Mouse (Mus musculus) neural tube, embryonic 12.5 days (tissue): ENCODE measurements at regions not wholly inside any gene's neighbourhood (a gene's known extent, or its start where the extent isn't known, plus 50 kb on each side); places are given as distances from the start of the nearest gene placed in this dataset.
A peak's percentile ranks its signal among the peaks of the same experiment; 100 is the strongest.

Experiments
- ATAC-seq: fragments of 200-750 bp; cut with Nextera tagmentation; 2 replicates; pipeline ENCODE4 v1.8.0; 2017; ENCODE audit warnings: low read depth, mild to moderate bottlenecking, moderate TSS enrichment, moderate library complexity; ENCODE audit not compliant: low FRiP score
- H3K27ac ChIP-seq: fragments of 300-500 bp; sonication (generic); 2 replicates; pipeline ENCODE4 v1.5.1; 2016
- H3K27me3 ChIP-seq: fragments of 300-500 bp; sonication (generic); replicated peaks from 2 replicates; pipeline ENCODE4 v1.6.1; 2016; ENCODE audit warnings: mild to moderate bottlenecking
- H3K36me3 ChIP-seq: fragments of 300-500 bp; sonication (generic); 2 replicates; pipeline ENCODE4 v1.6.1; 2016; ENCODE audit warnings: mild to moderate bottlenecking
- H3K4me1 ChIP-seq: fragments of 300-500 bp; sonication (generic); 2 replicates; pipeline ENCODE4 v1.6.1; 2016
- H3K4me2 ChIP-seq: fragments of 300-500 bp; sonication (generic); replicated peaks from 2 replicates; pipeline ENCODE4 v1.6.1; 2016; ENCODE audit warnings: mild to moderate bottlenecking
- H3K4me3 ChIP-seq: fragments of 300-500 bp; sonication (generic); 2 replicates; pipeline ENCODE4 v1.5.1; 2016
- H3K9ac ChIP-seq: fragments of 300-500 bp; sonication (generic); 2 replicates; pipeline ENCODE4 v1.6.1; 2016; ENCODE audit warnings: mild to moderate bottlenecking
- H3K9me3 ChIP-seq: fragments of 300-500 bp; sonication (generic); 2 replicates; pipeline ENCODE4 v1.6.1; 2016; ENCODE audit warnings: mild to moderate bottlenecking
- WGBS: fragments of 180-500 bp; shearing (Covaris S2); methylation state at CpG from one replicate; pipeline ENCODE4 v1.1.7; 2016; 5-methylcytosine and 5-hydroxymethylcytosine counted together

DNA sequence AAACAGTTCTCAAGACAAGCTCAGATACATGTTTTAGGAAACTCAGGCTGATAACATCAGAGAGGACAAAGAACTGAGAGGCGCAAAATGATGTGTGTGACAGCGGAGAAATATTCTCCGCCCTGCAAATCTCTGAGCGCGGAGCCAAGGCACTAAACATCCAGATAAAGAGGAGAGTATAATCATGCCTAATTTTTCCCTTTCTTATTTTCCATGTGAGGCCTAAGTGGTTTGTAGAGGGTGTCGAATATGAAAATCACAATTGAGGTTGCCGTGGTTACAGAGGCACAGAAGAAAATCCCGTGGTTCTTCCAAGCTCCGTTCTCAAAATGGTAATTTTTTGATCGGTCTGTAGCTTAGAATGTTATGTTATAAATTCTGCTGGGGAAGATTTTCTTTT lies 272.6 kb upstream of the Syt1 start:
- 95% methylated on average over 10 of the region's 10 CpGs for WGBS
- H3K27ac ChIP-seq, result no peak overlapping the region
- no peak for ATAC-seq
- no peak overlapping the region for H3K4me3 ChIP-seq
- no peaks in the 10 kb centered on the region for H3K9me3 ChIP-seq
- no peaks in the 10 kb centered on the region for H3K27me3 ChIP-seq
- no peaks in the 10 kb centered on the region for H3K36me3 ChIP-seq
- H3K4me1 ChIP-seq, result no peaks in the 10 kb centered on the region
- H3K4me2 ChIP-seq, result no peak overlapping the region
- H3K9ac ChIP-seq, result no peak overlapping the region

DNA sequence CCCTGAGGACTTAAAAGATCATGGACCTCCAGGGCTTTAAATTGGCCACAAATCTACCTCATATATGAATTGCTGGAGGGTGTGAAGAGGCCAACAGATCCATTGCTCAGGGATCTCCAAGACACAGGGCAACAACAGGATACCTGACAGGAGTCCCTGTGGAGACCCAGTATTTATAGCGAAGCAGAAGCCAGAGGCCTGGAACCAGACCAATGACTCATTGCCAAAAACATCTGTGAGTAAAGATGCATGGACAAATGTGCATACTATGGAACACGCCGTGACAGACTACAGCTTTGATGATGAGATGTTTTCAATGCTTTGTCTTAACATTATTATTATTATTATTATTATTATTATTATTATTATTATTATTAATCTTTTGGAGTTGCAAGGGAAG lies 239.0 kb upstream of the Syt1 start:
- 0 out of 2 replicates have a peak, but pooled peaks have one; percentile 44 for ATAC-seq
- Histone ChIP-seq H3K4me1 (no peaks in the 10 kb centered on the region), H3K27ac (no peak overlapping the region), H3K9ac (no peak overlapping the region), H3K4me2 (no peak overlapping the region), H3K9me3 (no peaks in the 10 kb centered on the region), H3K4me3 (no peak overlapping the region), H3K27me3 (no peaks in the 10 kb centered on the region), H3K36me3 (no peaks in the 10 kb centered on the region)
- 89% methylated on average over 3 of the region's 3 CpGs for WGBS

DNA sequence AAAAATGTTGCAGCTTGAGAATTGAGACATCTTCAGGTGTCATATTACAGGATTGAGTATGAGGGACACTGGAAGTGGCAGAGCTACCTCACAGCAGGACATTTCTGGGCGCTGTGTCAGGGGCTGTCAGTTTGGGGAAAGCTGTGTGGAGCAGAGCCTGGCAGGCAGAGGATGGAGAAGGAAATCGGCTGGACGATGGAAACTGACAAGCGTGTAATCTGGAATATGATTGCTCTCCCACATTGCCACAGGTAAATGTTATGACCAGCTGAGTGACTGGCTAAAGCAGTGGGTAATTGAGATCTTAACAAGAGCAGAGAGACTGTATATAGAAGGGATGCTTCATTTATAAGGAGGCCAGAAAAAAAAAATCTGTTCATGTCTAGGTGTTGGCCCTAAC lies 235.5 kb upstream of the Syt1 start:
- Histone ChIP-seq H3K36me3 (no peaks in the 10 kb centered on the region), H3K9ac (no peak overlapping the region), H3K4me1 (no peaks in the 10 kb centered on the region), H3K4me2 (no peak overlapping the region), H3K9me3 (no peaks in the 10 kb centered on the region), H3K27me3 (no peaks in the 10 kb centered on the region), H3K4me3 (no peak overlapping the region), H3K27ac (no peak overlapping the region)
- ATAC-seq, result no peak
- 64% methylated on average over 4 of the region's 4 CpGs for WGBS

DNA sequence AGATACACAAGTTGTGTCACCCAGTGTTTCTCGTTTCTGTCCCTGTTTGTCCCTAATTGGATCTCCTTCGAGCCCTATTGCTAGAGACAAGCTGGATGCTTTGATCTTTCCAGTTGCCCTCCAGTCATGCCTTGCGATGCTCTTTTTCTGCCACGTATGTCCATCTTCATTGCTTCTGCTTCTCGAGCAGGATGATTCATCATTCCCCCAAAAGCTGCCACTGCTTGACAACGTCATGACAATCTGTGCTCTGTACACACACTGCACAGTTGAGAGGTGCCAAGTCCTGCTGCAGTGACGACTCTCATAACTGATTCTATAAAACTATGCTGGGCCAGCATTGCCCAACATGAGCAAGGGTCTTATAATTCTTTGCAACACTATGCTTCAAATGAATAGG lies 226.2 kb upstream of the Syt1 start:
- Histone ChIP-seq H3K9me3 (no peaks in the 10 kb centered on the region), H3K27me3 (no peaks in the 10 kb centered on the region), H3K4me1 (no peaks in the 10 kb centered on the region), H3K4me2 (no peak overlapping the region), H3K4me3 (no peak overlapping the region), H3K27ac (no peak overlapping the region), H3K36me3 (no peaks in the 10 kb centered on the region), H3K9ac (no peak overlapping the region)
- ATAC-seq, result no peak
- 80% methylated on average over 7 of the region's 7 CpGs for WGBS

GRCm38 (mm10) chr10:109226989-109227388 lies 216.2 kb upstream of the Syt1 start:
- no peak overlapping the region for H3K27ac ChIP-seq
- H3K36me3 ChIP-seq, result no peaks in the 10 kb centered on the region
- H3K27me3 ChIP-seq, result no peaks in the 10 kb centered on the region
- no peak overlapping the region for H3K4me3 ChIP-seq
- H3K4me1 ChIP-seq, result no peaks in the 10 kb centered on the region
- ATAC-seq, result no peak
- WGBS, result 88% methylated on average over 3 of the region's 3 CpGs
- H3K9me3 ChIP-seq, result no peaks in the 10 kb centered on the region
- H3K9ac ChIP-seq, result no peak overlapping the region
- H3K4me2 ChIP-seq, result no peak overlapping the region

DNA sequence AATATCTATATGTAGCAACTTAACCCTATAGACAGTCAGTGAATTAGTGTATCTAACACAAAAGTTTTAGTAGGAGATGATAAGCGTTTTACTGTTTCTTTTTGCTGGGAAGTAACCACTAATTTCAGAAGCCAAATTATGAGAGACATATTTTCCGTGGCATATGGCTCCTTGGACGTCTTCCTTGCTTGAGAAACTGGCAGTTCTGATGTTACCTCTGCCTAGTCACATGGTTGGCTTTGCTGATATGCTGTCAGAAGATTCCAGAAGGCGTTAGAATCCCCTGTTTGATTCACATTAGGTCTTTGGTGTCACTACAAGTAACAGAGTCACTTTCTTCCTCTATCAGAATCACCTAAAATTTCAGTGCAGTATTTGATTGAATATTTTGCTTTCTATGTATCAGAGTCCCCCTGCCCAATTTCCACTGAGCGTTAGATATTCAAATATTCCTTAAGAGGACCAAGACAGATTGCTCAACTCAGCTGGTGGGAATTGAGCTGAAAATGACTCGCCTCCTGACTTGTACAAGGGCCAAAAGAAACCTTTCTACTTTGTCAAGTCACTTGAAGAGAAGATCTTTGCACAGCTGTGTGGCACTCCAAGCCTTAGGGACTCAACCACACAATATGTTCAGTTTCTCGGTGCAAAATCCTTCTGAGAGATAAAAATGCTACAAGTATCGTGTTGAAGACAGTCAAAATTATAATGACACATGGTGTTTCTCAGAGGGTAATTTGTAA lies 178.2 kb upstream of the Syt1 start:
- no peaks in the 10 kb centered on the region for H3K9me3 ChIP-seq
- ATAC-seq, result no peak
- H3K4me2 ChIP-seq, result no peak overlapping the region
- H3K36me3 ChIP-seq, result no peaks in the 10 kb centered on the region
- H3K4me1 ChIP-seq, result no peaks in the 10 kb centered on the region
- H3K27ac ChIP-seq, result no peak overlapping the region
- no peaks in the 10 kb centered on the region for H3K27me3 ChIP-seq
- no peak overlapping the region for H3K9ac ChIP-seq
- H3K4me3 ChIP-seq, result no peak overlapping the region
- 80% methylated on average over 8 of the region's 8 CpGs for WGBS

- 79% methylated on average over 4 of the region's 4 CpGs for WGBS
- Histone ChIP-seq H3K27ac (no peak overlapping the region), H3K4me3 (no peak overlapping the region), H3K9me3 (no peaks in the 10 kb centered on the region), H3K9ac (no peak overlapping the region), H3K27me3 (no peaks in the 10 kb centered on the region), H3K4me1 (no peaks in the 10 kb centered on the region), H3K4me2 (no peak overlapping the region), H3K36me3 (no peaks in the 10 kb centered on the region)
- ATAC-seq, result no peak
Observed at GRCm38 (mm10) chr10:109188252-109188651, 177.5 kb upstream of the Syt1 start.

- Histone ChIP-seq H3K4me2 (no peak overlapping the region), H3K27ac (no peak overlapping the region), H3K9me3 (no peaks in the 10 kb centered on the region), H3K4me1 (no peaks in the 10 kb centered on the region), H3K9ac (no peak overlapping the region), H3K27me3 (no peaks in the 10 kb centered on the region), H3K4me3 (no peak overlapping the region), H3K36me3 (no peaks in the 10 kb centered on the region)
- no peak for ATAC-seq
- 71% methylated on average over 2 of the region's 2 CpGs for WGBS
Observed at GRCm38 (mm10) chr10:109185243-109185642, 174.5 kb upstream of the Syt1 start.

GRCm38 (mm10) chr10:109180527-109180926 lies 169.7 kb upstream of the Syt1 start:
- Histone ChIP-seq H3K36me3 (no peaks in the 10 kb centered on the region), H3K27ac (no peak overlapping the region), H3K4me3 (no peak overlapping the region), H3K27me3 (no peaks in the 10 kb centered on the region), H3K9ac (no peak overlapping the region), H3K9me3 (no peaks in the 10 kb centered on the region), H3K4me1 (no peaks in the 10 kb centered on the region), H3K4me2 (no peak overlapping the region)
- no peak for ATAC-seq
- 88% methylated on average over 4 of the region's 4 CpGs for WGBS

DNA sequence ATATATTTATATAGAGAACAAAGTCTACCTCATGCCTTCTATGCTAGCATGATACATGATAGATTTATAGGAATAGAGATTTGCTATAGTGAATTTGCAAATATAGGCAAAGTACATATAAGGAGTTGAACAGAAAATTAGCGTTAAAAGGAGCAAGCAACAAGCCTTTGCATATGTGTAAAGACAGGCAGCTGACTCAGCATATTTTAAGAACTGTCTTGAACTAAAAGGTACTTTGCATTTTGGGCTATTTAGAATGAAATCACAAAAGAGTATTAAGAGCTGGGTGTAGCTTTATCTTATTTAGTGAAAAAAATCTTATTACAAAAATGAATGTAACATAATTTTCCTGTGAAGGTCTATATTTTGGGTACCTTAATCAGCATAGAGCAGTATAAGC lies 149.9 kb upstream of the Syt1 start:
- Histone ChIP-seq H3K27me3 (no peaks in the 10 kb centered on the region), H3K27ac (no peak overlapping the region), H3K4me3 (no peak overlapping the region), H3K4me1 (no peaks in the 10 kb centered on the region), H3K9me3 (no peaks in the 10 kb centered on the region), H3K36me3 (no peaks in the 10 kb centered on the region), H3K4me2 (no peak overlapping the region), H3K9ac (no peak overlapping the region)
- ATAC-seq, result no peak
- 91% methylated on average over 1 of the region's 1 CpGs for WGBS

- WGBS, result 76% methylated on average over 5 of the region's 5 CpGs
Observed at GRCm38 (mm10) chr10:109155768-109156167, 145.0 kb upstream of the Syt1 start.

GRCm38 (mm10) chr10:109140421-109140938 lies 129.7 kb upstream of the Syt1 start:
- H3K9ac ChIP-seq, result no peak overlapping the region
- no peak overlapping the region for H3K27ac ChIP-seq
- 70% methylated on average over 7 of the region's 7 CpGs for WGBS
- no peaks in the 10 kb centered on the region for H3K4me1 ChIP-seq
- no peak overlapping the region for H3K4me3 ChIP-seq
- H3K27me3 ChIP-seq, result no peaks in the 10 kb centered on the region
- no peak overlapping the region for H3K4me2 ChIP-seq
- ATAC-seq, result no peak
- no peaks in the 10 kb centered on the region for H3K9me3 ChIP-seq
- H3K36me3 ChIP-seq, result no peaks in the 10 kb centered on the region

More at GRCm38 (mm10) chr10:109155768-109156167, 145.0 kb upstream of the Syt1 start:
- ATAC-seq, result no peak
- Histone ChIP-seq H3K27me3 (no peaks in the 10 kb centered on the region), H3K9ac (no peak overlapping the region), H3K4me1 (no peaks in the 10 kb centered on the region), H3K4me2 (no peak overlapping the region), H3K36me3 (no peaks in the 10 kb centered on the region), H3K4me3 (no peak overlapping the region), H3K27ac (no peak overlapping the region), H3K9me3 (no peaks in the 10 kb centered on the region)
